Mouse (Mus musculus): ENCODE data around the gene Stard7. TPM values are rescaled to one million over a fixed set of nuclear protein-coding genes. Genes with fewer than 3 reads are reported as not detected.
A peak's percentile ranks its signal among the peaks of the same experiment; 100 is the strongest.

The Stard7 gene
- polyA plus RNA-seq, 1 experiment from 2014 or later, result 58.8 TPM

GRCm38 (mm10) chr2:127312801-127313200 lies 42.8 kb downstream of the Stard7 start:
- Histone ChIP-seq H3K27ac (ENCODE audit: low read length) (no peak overlapping the region), H3K27me3 (ENCODE audit: control insufficient read depth, insufficient read depth, low read length) (no peaks in the 10 kb centered on the region), H3K9me3 (replicated peaks; ENCODE audit: control insufficient read depth, low read length) (no peaks in the 10 kb centered on the region), H3K4me2 (ENCODE audit: low read depth, low read length) (no peak overlapping the region), H3K36me3 (ENCODE audit: control insufficient read depth, insufficient read depth, low read length) (no peaks in the 10 kb centered on the region), H3K4me3 (replicated peaks; ENCODE audit: low read length) (no peak overlapping the region), H3K9ac (ENCODE audit: low read length) (no peak overlapping the region), H3K4me1 (ENCODE audit: control insufficient read depth, insufficient read depth, low read length) (no peaks in the 10 kb centered on the region)
- WGBS, result 92% methylated on average over 4 of the region's 4 CpGs
- ATAC-seq (ENCODE audit: insufficient read depth, low FRiP score), result no peak

DNA sequence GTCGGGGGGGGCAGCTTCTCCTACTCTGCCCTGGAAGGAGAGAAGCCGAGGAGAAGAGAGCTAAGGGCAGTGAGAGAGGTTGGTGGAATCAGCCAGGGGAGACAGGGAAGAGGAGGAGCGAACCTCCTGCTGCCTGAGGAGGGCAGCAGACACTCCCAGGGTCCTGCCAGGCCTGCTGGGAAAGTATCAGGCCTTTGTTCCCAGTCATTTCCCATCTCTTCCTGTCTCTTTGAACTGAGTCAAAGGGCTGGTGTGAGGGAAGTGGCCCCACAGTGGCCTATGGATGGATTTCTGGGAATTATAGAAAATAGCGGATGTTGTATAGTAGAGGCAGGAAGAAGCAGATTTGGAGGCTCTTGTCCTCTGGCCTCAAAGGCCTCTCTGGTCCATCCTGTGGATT lies 43.9 kb downstream of the Stard7 start:
- no peak overlapping the region for H3K4me3 ChIP-seq (replicated peaks; ENCODE audit: low read length)
- H3K9me3 ChIP-seq (replicated peaks; ENCODE audit: control insufficient read depth, low read length), result no peaks in the 10 kb centered on the region
- no peaks in the 10 kb centered on the region for H3K27me3 ChIP-seq (ENCODE audit: control insufficient read depth, insufficient read depth, low read length)
- no peak overlapping the region for H3K4me2 ChIP-seq (ENCODE audit: low read depth, low read length)
- no peak for ATAC-seq (ENCODE audit: insufficient read depth, low FRiP score)
- no peaks in the 10 kb centered on the region for H3K36me3 ChIP-seq (ENCODE audit: control insufficient read depth, insufficient read depth, low read length)
- 53% methylated on average over 4 of the region's 4 CpGs for WGBS
- H3K4me1 ChIP-seq (ENCODE audit: control insufficient read depth, insufficient read depth, low read length), result no peaks in the 10 kb centered on the region
- no peak overlapping the region for H3K9ac ChIP-seq (ENCODE audit: low read length)
- H3K27ac ChIP-seq (ENCODE audit: low read length), result no peak overlapping the region

DNA sequence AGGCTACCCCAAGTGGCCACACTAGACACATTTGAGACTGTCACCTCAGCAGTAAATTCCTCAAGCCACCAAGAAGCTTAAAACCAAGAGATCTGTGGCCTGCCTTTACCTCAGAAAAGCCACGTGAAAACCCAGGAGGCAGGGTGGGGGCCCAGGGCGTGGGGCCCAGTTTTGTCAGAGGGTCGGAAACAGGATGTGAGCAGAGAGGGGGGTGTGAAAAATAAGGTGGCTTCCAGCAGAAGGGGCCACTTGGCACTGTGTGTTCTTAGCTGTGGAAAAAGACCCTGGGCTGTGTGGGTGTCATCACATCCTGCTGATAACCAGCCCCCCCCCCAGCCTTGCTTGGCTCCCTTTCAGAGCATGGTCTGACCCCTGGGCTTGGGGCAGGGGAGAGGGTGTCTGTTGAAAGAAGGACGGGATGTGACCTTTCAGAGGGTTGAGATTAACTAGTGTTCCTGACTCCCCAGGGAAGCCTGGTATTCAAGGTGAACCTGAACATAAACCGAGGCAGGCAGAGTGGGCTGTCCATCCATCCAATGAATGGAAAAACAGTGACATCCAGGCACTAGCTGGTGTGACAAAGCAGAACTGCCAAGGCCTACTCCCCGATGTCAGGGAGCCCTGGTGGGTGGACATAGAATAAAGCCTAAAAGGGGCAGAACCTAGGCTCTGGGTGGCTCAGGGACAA lies 44.6 kb downstream of the Stard7 start:
- H3K4me1 ChIP-seq (ENCODE audit: control insufficient read depth, insufficient read depth, low read length), result no peaks in the 10 kb centered on the region
- no peaks in the 10 kb centered on the region for H3K36me3 ChIP-seq (ENCODE audit: control insufficient read depth, insufficient read depth, low read length)
- H3K9me3 ChIP-seq (replicated peaks; ENCODE audit: control insufficient read depth, low read length), result no peaks in the 10 kb centered on the region
- peak; percentile 37; the same call in 1 of the 2 replicates for ATAC-seq (ENCODE audit: insufficient read depth, low FRiP score)
- no peaks in the 10 kb centered on the region for H3K27me3 ChIP-seq (ENCODE audit: control insufficient read depth, insufficient read depth, low read length)
- 0 out of 2 replicates have a peak overlapping the region, but pooled peaks have one; percentile 9 for H3K27ac ChIP-seq (ENCODE audit: low read length)
- 64% methylated on average over 6 of the region's 6 CpGs for WGBS
- no peak overlapping the region for H3K4me3 ChIP-seq (replicated peaks; ENCODE audit: low read length)
- no peak overlapping the region for H3K9ac ChIP-seq (ENCODE audit: low read length)
- no peak overlapping the region for H3K4me2 ChIP-seq (ENCODE audit: low read depth, low read length)

- Histone ChIP-seq H3K4me2 (ENCODE audit: low read depth, low read length) (no peak overlapping the region), H3K27me3 (ENCODE audit: control insufficient read depth, insufficient read depth, low read length) (no peaks in the 10 kb centered on the region), H3K36me3 (ENCODE audit: control insufficient read depth, insufficient read depth, low read length) (no peaks in the 10 kb centered on the region), H3K9ac (ENCODE audit: low read length) (no peak overlapping the region), H3K4me1 (ENCODE audit: control insufficient read depth, insufficient read depth, low read length) (no peaks in the 10 kb centered on the region), H3K9me3 (replicated peaks; ENCODE audit: control insufficient read depth, low read length) (no peaks in the 10 kb centered on the region), H3K27ac (ENCODE audit: low read length) (no peak overlapping the region), H3K4me3 (replicated peaks; ENCODE audit: low read length) (no peak overlapping the region)
- WGBS, result 77% methylated on average over 1 of the region's 1 CpGs
- ATAC-seq (ENCODE audit: insufficient read depth, low FRiP score), result no peak
Measured at GRCm38 (mm10) chr2:127315155-127315470, 45.1 kb downstream of the Stard7 start.

- Histone ChIP-seq H3K36me3 (ENCODE audit: control insufficient read depth, insufficient read depth, low read length) (no peaks in the 10 kb centered on the region), H3K9me3 (replicated peaks; ENCODE audit: control insufficient read depth, low read length) (no peaks in the 10 kb centered on the region), H3K9ac (ENCODE audit: low read length) (no peak overlapping the region), H3K4me3 (replicated peaks; ENCODE audit: low read length) (no peak overlapping the region), H3K27ac (ENCODE audit: low read length) (no peak overlapping the region), H3K27me3 (ENCODE audit: control insufficient read depth, insufficient read depth, low read length) (no peaks in the 10 kb centered on the region), H3K4me2 (ENCODE audit: low read depth, low read length) (no peak overlapping the region), H3K4me1 (ENCODE audit: control insufficient read depth, insufficient read depth, low read length) (no peaks in the 10 kb centered on the region)
- no peak for ATAC-seq (ENCODE audit: insufficient read depth, low FRiP score)
- WGBS, result 74% methylated on average over 5 of the region's 5 CpGs
Measured at GRCm38 (mm10) chr2:127316431-127316830, 46.4 kb downstream of the Stard7 start.

- Histone ChIP-seq H3K9me3 (replicated peaks; ENCODE audit: control insufficient read depth, low read length) (no peaks in the 10 kb centered on the region), H3K4me3 (replicated peaks; ENCODE audit: low read length) (no peak overlapping the region), H3K27ac (ENCODE audit: low read length) (no peak overlapping the region), H3K27me3 (ENCODE audit: control insufficient read depth, insufficient read depth, low read length) (no peaks in the 10 kb centered on the region), H3K36me3 (ENCODE audit: control insufficient read depth, insufficient read depth, low read length) (no peaks in the 10 kb centered on the region), H3K9ac (ENCODE audit: low read length) (no peak overlapping the region), H3K4me2 (ENCODE audit: low read depth, low read length) (no peak overlapping the region), H3K4me1 (ENCODE audit: control insufficient read depth, insufficient read depth, low read length) (no peaks in the 10 kb centered on the region)
- 83% methylated on average over 4 of the region's 4 CpGs for WGBS
- ATAC-seq (ENCODE audit: insufficient read depth, low FRiP score), result no peak
Measured at GRCm38 (mm10) chr2:127318136-127318535, 48.1 kb downstream of the Stard7 start.

GRCm38 (mm10) chr2:127319071-127319470 lies 49.1 kb downstream of the Stard7 start:
- no peak overlapping the region for H3K4me2 ChIP-seq (ENCODE audit: low read depth, low read length)
- WGBS, result 72% methylated on average over 4 of the region's 4 CpGs

GRCm38 (mm10) chr2:127322671-127323285 lies 52.8 kb downstream of the Stard7 start:
- H3K4me2 ChIP-seq (ENCODE audit: low read depth, low read length), result no peak overlapping the region
- no peak overlapping the region for H3K9ac ChIP-seq (ENCODE audit: low read length)
- no peak overlapping the region for H3K4me3 ChIP-seq (replicated peaks; ENCODE audit: low read length)
- no peaks in the 10 kb centered on the region for H3K4me1 ChIP-seq (ENCODE audit: control insufficient read depth, insufficient read depth, low read length)
- H3K27ac ChIP-seq (ENCODE audit: low read length), result no peak overlapping the region
- WGBS, result 69% methylated on average over 6 of the region's 6 CpGs
- ATAC-seq (ENCODE audit: insufficient read depth, low FRiP score), result no peak
- no peaks in the 10 kb centered on the region for H3K27me3 ChIP-seq (ENCODE audit: control insufficient read depth, insufficient read depth, low read length)
- H3K36me3 ChIP-seq (ENCODE audit: control insufficient read depth, insufficient read depth, low read length), result no peaks in the 10 kb centered on the region
- no peaks in the 10 kb centered on the region for H3K9me3 ChIP-seq (replicated peaks; ENCODE audit: control insufficient read depth, low read length)

More at GRCm38 (mm10) chr2:127319071-127319470, 49.1 kb downstream of the Stard7 start:
- no peak overlapping the region for H3K9ac ChIP-seq (ENCODE audit: low read length)
- no peaks in the 10 kb centered on the region for H3K36me3 ChIP-seq (ENCODE audit: control insufficient read depth, insufficient read depth, low read length)
- H3K27me3 ChIP-seq (ENCODE audit: control insufficient read depth, insufficient read depth, low read length), result no peaks in the 10 kb centered on the region
- no peaks in the 10 kb centered on the region for H3K9me3 ChIP-seq (replicated peaks; ENCODE audit: control insufficient read depth, low read length)
- no peak overlapping the region for H3K4me3 ChIP-seq (replicated peaks; ENCODE audit: low read length)
- no peaks in the 10 kb centered on the region for H3K4me1 ChIP-seq (ENCODE audit: control insufficient read depth, insufficient read depth, low read length)
- ATAC-seq (ENCODE audit: insufficient read depth, low FRiP score), result no peak
- no peak overlapping the region for H3K27ac ChIP-seq (ENCODE audit: low read length)

DNA sequence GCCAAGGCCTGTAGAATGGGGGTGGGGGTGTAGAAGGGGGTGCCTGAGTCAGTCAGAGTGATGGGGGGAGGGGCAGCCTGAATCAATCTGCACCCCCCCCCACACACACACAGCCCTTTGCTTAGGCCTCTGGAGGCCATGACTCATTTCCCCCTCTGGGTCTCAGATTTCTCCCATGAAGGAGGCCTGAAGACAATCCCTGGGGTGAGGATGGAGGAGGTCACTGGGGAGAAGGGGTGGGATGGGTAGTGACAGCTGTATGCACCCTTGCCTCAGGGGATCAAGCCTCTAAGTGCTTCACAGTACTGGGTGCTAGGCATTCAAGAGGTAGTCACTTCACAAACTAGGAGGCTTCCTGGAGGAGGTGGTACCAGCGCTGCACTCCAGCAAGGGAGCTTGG lies 53.6 kb downstream of the Stard7 start:
- Histone ChIP-seq H3K4me1 (ENCODE audit: control insufficient read depth, insufficient read depth, low read length) (no peaks in the 10 kb centered on the region), H3K36me3 (ENCODE audit: control insufficient read depth, insufficient read depth, low read length) (no peaks in the 10 kb centered on the region), H3K27ac (ENCODE audit: low read length) (no peak overlapping the region), H3K9ac (ENCODE audit: low read length) (no peak overlapping the region), H3K27me3 (ENCODE audit: control insufficient read depth, insufficient read depth, low read length) (no peaks in the 10 kb centered on the region), H3K4me3 (replicated peaks; ENCODE audit: low read length) (no peak overlapping the region), H3K4me2 (ENCODE audit: low read depth, low read length) (no peak overlapping the region), H3K9me3 (replicated peaks; ENCODE audit: control insufficient read depth, low read length) (no peaks in the 10 kb centered on the region)
- 64% methylated on average over 1 of the region's 1 CpGs for WGBS
- ATAC-seq (ENCODE audit: insufficient read depth, low FRiP score), result no peak
